Mouse (Mus musculus) limb, embryonic 11.5 days (tissue): Measurements from ENCODE around the gene Pld5. TPM values are rescaled to one million over a fixed set of nuclear protein-coding genes. Genes with fewer than 3 reads are reported as not detected.

Source experiments
- ATAC-seq: fragments of 200-750 bp; cut with Nextera tagmentation; 2 replicates; pipeline ENCODE4 v1.8.0; 2017; ENCODE audit warnings: low read depth; ENCODE audit not compliant: insufficient number of reproducible peaks, low FRiP score, low TSS enrichment
- DNase-seq: peaks from one replicate; pipeline ENCODE4 v3.0.0-alpha.2; 2015; ENCODE audit warnings: low spot score
- H3K27ac ChIP-seq: fragments of 300-500 bp; sonication (generic); replicated peaks from 2 replicates; pipeline ENCODE4 v1.5.1; 2014; ENCODE audit warnings: low read depth, mild to moderate bottlenecking, low read length
- H3K27me3 ChIP-seq: fragments of 300-500 bp; sonication (generic); 2 replicates; pipeline ENCODE4 v1.6.1; 2014; ENCODE audit warnings: mild to moderate bottlenecking, low read length, mixed read lengths; ENCODE audit not compliant: control insufficient read depth, insufficient read depth
- H3K36me3 ChIP-seq: fragments of 300-500 bp; sonication (generic); 2 replicates; pipeline ENCODE4 v1.6.1; 2014; ENCODE audit warnings: mild to moderate bottlenecking, low read length, moderate library complexity, mixed read lengths; ENCODE audit not compliant: control insufficient read depth, insufficient read depth
- H3K4me1 ChIP-seq: fragments of 300-500 bp; sonication (generic); 2 replicates; pipeline ENCODE4 v1.6.1; 2014; ENCODE audit warnings: low read length, mixed read lengths; ENCODE audit not compliant: control insufficient read depth, insufficient read depth
- H3K4me2 ChIP-seq: fragments of 300-500 bp; sonication (generic); 2 replicates; pipeline ENCODE4 v1.6.1; 2014; ENCODE audit warnings: low read depth, mild to moderate bottlenecking, moderate library complexity; ENCODE audit not compliant: severe bottlenecking
- H3K4me3 ChIP-seq: fragments of 300-500 bp; sonication (generic); 2 replicates; pipeline ENCODE4 v1.5.1; 2014; ENCODE audit warnings: low read depth, low read length
- H3K9ac ChIP-seq: fragments of 300-500 bp; sonication (generic); 2 replicates; pipeline ENCODE4 v1.6.1; 2014; ENCODE audit warnings: mild to moderate bottlenecking, low read length
- H3K9me3 ChIP-seq: fragments of 300-500 bp; sonication (generic); 2 replicates; pipeline ENCODE4 v1.6.1; 2016; ENCODE audit warnings: low read length; ENCODE audit not compliant: control insufficient read depth
- WGBS: fragments of 180-500 bp; shearing (Covaris S2); extraction: QIAGEN DNeasy Blood & Tissue Kit; methylation state at CpG from one replicate; pipeline ENCODE4 v1.1.7; 2014; 5-methylcytosine and 5-hydroxymethylcytosine counted together
- polyA plus RNA-seq: library from polyadenylated mRNA; unstranded; fragments of >200 nt; fragmentation: Nextera tagmentation; extraction: Ambion mirVana; gene quantifications from 2 replicates; pipeline ENCODE4 v1.2.1, GENCODE M21; 2014

Pld5 gene
- polyA plus RNA-seq, 1 experiment from 2014 or later, result 0.16 TPM

DNA sequence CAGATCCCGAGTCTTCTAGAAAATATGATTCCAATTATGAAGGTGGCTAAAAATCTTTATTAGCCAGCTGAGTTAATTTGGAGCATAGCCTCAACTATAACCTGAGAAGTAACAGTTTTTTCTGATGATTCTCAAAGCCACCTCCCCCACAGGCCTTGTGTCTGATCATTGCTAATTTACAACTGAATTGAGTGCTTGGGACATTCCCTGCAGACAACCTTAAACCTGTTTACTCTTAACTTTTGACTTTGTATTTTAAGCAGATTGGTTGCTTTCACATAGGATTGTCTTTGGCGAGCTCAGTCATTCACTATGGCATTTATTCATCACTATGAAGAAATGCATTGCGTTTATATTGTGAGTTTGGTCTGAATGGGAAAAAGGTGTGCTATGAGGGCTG is 246.7 kb downstream of the Pld5 start:
- no peak overlapping the region for H3K27ac ChIP-seq

DNA sequence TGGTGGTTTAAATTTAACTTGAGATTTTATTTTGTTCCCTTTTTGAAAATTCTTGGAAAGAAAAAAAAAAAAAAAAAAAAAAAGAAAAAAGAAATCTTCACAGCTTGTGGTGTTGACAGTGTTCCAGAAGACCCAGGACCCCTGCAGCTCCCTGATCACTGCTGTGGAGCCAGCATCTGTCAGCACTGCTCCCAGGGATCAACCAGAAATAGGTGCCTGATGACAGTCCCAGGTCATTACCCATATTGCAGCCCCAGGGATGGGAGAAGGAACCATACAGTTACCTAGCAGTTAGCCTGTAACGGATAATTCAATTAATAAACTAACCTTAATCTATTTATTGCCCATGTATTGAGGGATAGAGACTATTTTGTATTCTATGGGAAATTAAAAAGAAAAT is 250.6 kb downstream of the Pld5 start:
- H3K9ac ChIP-seq, result no peak overlapping the region
- no peak overlapping the region for H3K4me3 ChIP-seq
- H3K4me2 ChIP-seq, result no peak overlapping the region
- no peak for ATAC-seq
- WGBS, result 45% methylated on average over 1 of the region's 1 CpGs
- H3K36me3 ChIP-seq, result no peaks in the 10 kb centered on the region
- H3K27ac ChIP-seq, result no peak overlapping the region
- no peak for DNase-seq
- no peaks in the 10 kb centered on the region for H3K9me3 ChIP-seq
- no peaks in the 10 kb centered on the region for H3K27me3 ChIP-seq
- no peaks in the 10 kb centered on the region for H3K4me1 ChIP-seq

More for the DNA sequence above, 246.7 kb downstream of the Pld5 start:
- WGBS, result 62% methylated on average over 3 of the region's 3 CpGs
- ATAC-seq, result no peak
- Histone ChIP-seq H3K4me2 (no peak overlapping the region), H3K9me3 (no peaks in the 10 kb centered on the region), H3K9ac (no peak overlapping the region), H3K4me1 (no peaks in the 10 kb centered on the region), H3K36me3 (no peaks in the 10 kb centered on the region), H3K27me3 (no peaks in the 10 kb centered on the region), H3K4me3 (no peak overlapping the region)
- DNase-seq, result no peak

- 91% methylated on average over 3 of the region's 3 CpGs for WGBS
- no peak overlapping the region for H3K4me2 ChIP-seq
- DNase-seq, result no peak
Measured at GRCm38 (mm10) chr1:176018523-176018922, 256.6 kb downstream of the Pld5 start.

DNA sequence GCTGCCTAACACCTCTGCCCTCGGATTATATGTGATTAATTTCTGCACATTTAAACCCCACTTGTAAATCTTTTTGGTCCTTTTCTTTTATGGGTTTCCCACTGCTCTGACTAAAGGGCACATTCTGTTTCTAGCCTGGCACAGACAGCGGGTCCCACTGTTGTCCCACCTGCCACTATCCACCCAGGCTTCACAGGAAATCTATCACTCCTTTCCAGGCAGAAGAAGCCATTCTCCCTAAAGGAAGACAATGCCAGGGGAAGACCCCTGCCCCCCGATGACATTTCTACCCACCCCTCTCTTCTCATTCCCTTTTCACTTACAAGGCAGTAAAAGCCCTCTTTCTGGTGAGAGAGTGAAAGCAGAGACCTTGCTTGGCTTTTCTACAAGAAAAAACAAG is 259.0 kb downstream of the Pld5 start:
- Histone ChIP-seq H3K36me3 (no peaks in the 10 kb centered on the region), H3K9me3 (no peaks in the 10 kb centered on the region), H3K27me3 (no peaks in the 10 kb centered on the region), H3K27ac (no peak overlapping the region), H3K4me2 (no peak overlapping the region), H3K4me3 (no peak overlapping the region), H3K4me1 (no peaks in the 10 kb centered on the region), H3K9ac (no peak overlapping the region)
- DNase-seq (no peak), ATAC-seq (0 out of 2 replicates have a peak, but pooled peaks have one; percentile 24)
- 58% methylated on average over 3 of the region's 3 CpGs for WGBS

More at GRCm38 (mm10) chr1:176018523-176018922, 256.6 kb downstream of the Pld5 start:
- no peak overlapping the region for H3K9ac ChIP-seq
- ATAC-seq, result no peak
- H3K9me3 ChIP-seq, result no peaks in the 10 kb centered on the region
- H3K27me3 ChIP-seq, result no peaks in the 10 kb centered on the region
- no peaks in the 10 kb centered on the region for H3K4me1 ChIP-seq
- H3K36me3 ChIP-seq, result no peaks in the 10 kb centered on the region
- H3K27ac ChIP-seq, result no peak overlapping the region
- no peak overlapping the region for H3K4me3 ChIP-seq

GRCm38 (mm10) chr1:176013497-176014268 is 261.4 kb downstream of the Pld5 start:
- DNase-seq (no peak), ATAC-seq (no peak)
- WGBS, result 81% methylated on average over 3 of the region's 3 CpGs
- Histone ChIP-seq H3K4me1 (no peaks in the 10 kb centered on the region), H3K4me3 (no peak overlapping the region), H3K9ac (no peak overlapping the region), H3K27ac (no peak overlapping the region), H3K27me3 (no peaks in the 10 kb centered on the region), H3K36me3 (no peaks in the 10 kb centered on the region), H3K9me3 (no peaks in the 10 kb centered on the region), H3K4me2 (no peak overlapping the region)

DNA sequence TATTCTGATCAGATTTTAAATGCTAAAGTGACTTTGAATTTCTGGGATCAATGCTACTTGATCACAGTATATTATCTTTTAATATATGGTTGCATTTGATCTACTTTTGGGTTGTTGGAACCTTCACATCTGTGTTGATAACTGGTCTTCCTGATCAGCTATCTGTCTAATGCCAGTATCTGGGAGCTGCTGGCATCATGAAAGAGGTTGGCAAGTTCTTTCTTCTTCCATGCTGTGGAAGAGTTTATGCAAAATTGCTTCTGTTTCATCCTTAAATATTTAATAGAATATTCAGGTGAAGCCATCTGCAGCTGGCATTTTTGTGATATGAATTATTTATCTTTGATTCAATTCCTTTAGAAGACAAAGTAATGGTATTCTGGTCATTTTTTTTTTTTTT is 263.6 kb downstream of the Pld5 start:
- no peaks in the 10 kb centered on the region for H3K9me3 ChIP-seq
- ATAC-seq, result no peak
- no peaks in the 10 kb centered on the region for H3K27me3 ChIP-seq
- no peak overlapping the region for H3K27ac ChIP-seq
- DNase-seq, result no peak
- no peaks in the 10 kb centered on the region for H3K36me3 ChIP-seq
- H3K4me2 ChIP-seq, result no peak overlapping the region
- H3K4me1 ChIP-seq, result no peaks in the 10 kb centered on the region
- no peak overlapping the region for H3K9ac ChIP-seq
- no peak overlapping the region for H3K4me3 ChIP-seq

DNA sequence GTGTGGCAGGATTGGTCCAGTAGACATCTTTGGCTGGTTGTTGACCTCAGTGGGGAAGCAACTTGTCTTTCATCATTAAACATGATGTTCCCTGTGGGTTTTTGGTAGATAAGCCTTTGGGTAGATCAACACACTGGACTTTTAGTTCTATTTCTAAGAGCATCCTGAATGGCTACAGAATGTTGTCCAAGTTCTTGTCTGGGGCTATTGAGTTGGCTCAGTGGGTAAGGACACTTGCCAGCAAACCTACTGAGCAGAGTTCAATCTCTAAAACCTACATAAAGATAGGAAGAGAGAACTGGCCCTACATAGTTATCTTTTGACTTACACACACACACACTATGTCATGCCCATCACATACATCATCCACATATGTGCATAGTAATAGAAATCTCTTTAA is 264.0 kb downstream of the Pld5 start:
- ATAC-seq, result no peak
- Histone ChIP-seq H3K4me3 (no peak overlapping the region), H3K36me3 (no peaks in the 10 kb centered on the region), H3K27ac (no peak overlapping the region), H3K4me2 (no peak overlapping the region), H3K27me3 (no peaks in the 10 kb centered on the region), H3K9me3 (no peaks in the 10 kb centered on the region), H3K9ac (no peak overlapping the region), H3K4me1 (no peaks in the 10 kb centered on the region)
- no peak for DNase-seq

- H3K9me3 ChIP-seq, result no peaks in the 10 kb centered on the region
- WGBS, result 86% methylated on average over 2 of the region's 2 CpGs
- no peaks in the 10 kb centered on the region for H3K27me3 ChIP-seq
- no peak for DNase-seq
- H3K27ac ChIP-seq, result no peak overlapping the region
- no peak overlapping the region for H3K9ac ChIP-seq
- H3K4me1 ChIP-seq, result no peaks in the 10 kb centered on the region
- no peak for ATAC-seq
- no peak overlapping the region for H3K4me2 ChIP-seq
- no peaks in the 10 kb centered on the region for H3K36me3 ChIP-seq
- H3K4me3 ChIP-seq, result no peak overlapping the region
Measured at GRCm38 (mm10) chr1:176008411-176008810, 266.7 kb downstream of the Pld5 start.

DNA sequence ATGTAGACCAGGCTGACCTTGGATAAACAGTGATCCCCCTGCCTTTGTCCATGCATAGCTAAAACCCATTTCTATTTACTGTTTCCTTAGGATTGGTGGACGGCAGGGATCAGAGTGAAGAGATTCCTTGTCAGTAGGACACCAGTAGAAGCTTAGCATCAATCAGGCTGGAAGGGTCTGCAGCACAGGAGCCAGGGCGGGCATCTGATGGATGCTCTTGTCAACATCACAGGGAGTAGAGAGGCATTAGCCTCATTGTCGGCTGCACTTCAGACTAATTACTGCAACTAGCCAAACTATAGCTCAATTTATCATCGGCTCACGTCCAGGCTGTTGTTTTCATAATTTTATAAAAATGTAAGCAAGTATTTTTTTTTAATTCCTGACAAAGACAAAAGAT is 274.5 kb downstream of the Pld5 start:
- no peaks in the 10 kb centered on the region for H3K9me3 ChIP-seq
- ATAC-seq (no peak), DNase-seq (no peak)
- H3K4me1 ChIP-seq, result no peaks in the 10 kb centered on the region
- H3K27ac ChIP-seq, result no peak overlapping the region
- WGBS, result 53% methylated on average over 5 of the region's 5 CpGs
- no peaks in the 10 kb centered on the region for H3K27me3 ChIP-seq
- no peak overlapping the region for H3K4me2 ChIP-seq
- no peaks in the 10 kb centered on the region for H3K36me3 ChIP-seq
- H3K9ac ChIP-seq, result no peak overlapping the region
- H3K4me3 ChIP-seq, result no peak overlapping the region
